In genomic region chr6:8128164-8128563, GRCm38 (mm10) we compare ENCODE assay signal across 22 mouse cellular contexts.
"Had no signal": no experiment of that assay in that cellular context is flagged by ENCODE, and none has a peak within 500 bp of the region (broad histone marks: within the 10 kb centered on the region; RNA-seq: fewer than 3 reads in every experiment).

No protein-coding gene starts in this region.

- DNase-seq: heart, postnatal 10 days; heart, postnatal 14 days; heart, postnatal 36 days; heart, postnatal 4 days; kidney, adult 11 months; kidney, adult 18-20 months; kidney, adult 2 months; kidney, adult 8-10 months; kidney, adult 9 months; kidney, postnatal 10 days; kidney, postnatal 14 days; kidney, postnatal 25 days; kidney, postnatal 36 days; kidney, postnatal 4 days; layer of hippocampus, adult 9-11 months; layer of hippocampus, postnatal 36 days had no signal

- ATAC-seq: hindbrain, embryonic 16.5 days; hindbrain, postnatal 0 days; inflammation-experienced regulatory T-cells, adult 6 months; intestine, embryonic 15.5 days; intestine, embryonic 16.5 days; intestine, postnatal 0 days had no signal
